9 mouse cellular contexts compared by ENCODE assay signal in genomic region chr15:101210228-101210627, GRCm38 (mm10). TPM values are rescaled to one million over a fixed set of nuclear protein-coding genes. Genes with fewer than 3 reads are reported as not detected.
DNase-seq lines count a peak whose midpoint lies in the region; ATAC-seq and TF ChIP-seq lines count a peak whose summit lies in the region.
"Had no signal": no experiment of that assay in that cellular context is flagged by ENCODE, and none has a peak within 500 bp of the region (broad histone marks: within the 10 kb centered on the region; RNA-seq: fewer than 3 reads in every experiment).

No protein-coding gene starts in this region.

- DNase-seq in left cerebral cortex, adult 2 months (ENCODE audit: extremely low spot score in 1 of 2, low spot score in 2 of 2): peak; percentile 58
- DNase-seq in left cerebral cortex, adult 11 months (ENCODE audit: low spot score): no peak
- DNase-seq in limb, embryonic 11.5 days (ENCODE audit: low spot score): peak; percentile 78
- DNase-seq in frontal cortex, postnatal 10 days (ENCODE audit: low spot score in 2 of 2): no peak

- no peak overlapping the region for H3K4me3 ChIP-seq in left cerebral cortex, adult 2 months
- no peak overlapping the region for H3K4me3 ChIP-seq in E14TG2a.4 (replicated peaks; ENCODE audit: low read length)
- no peak overlapping the region for H3K4me3 ChIP-seq in bone marrow, adult 2 months (replicated peaks; ENCODE audit: control insufficient read depth, low read depth, low read length)
- H3K4me3 ChIP-seq in limb, embryonic 11.5 days (ENCODE audit: low read depth, low read length): no peak overlapping the region
- H3K4me3 ChIP-seq: megakaryocyte, embryonic 14.5 days had no signal

- H3K36me3 ChIP-seq in E14TG2a.4 (ENCODE audit: insufficient read depth, low read length): peaks cover 86% of the 10 kb centered on the region
- H3K36me3 ChIP-seq in limb, embryonic 11.5 days (ENCODE audit: control insufficient read depth, insufficient read depth, low read length): peaks cover 4% of the 10 kb centered on the region; the same call in 1 of the 2 replicates

- H3K4me1 ChIP-seq in E14TG2a.4 (replicated peaks; ENCODE audit: low read depth, low read length): peaks cover 28% of the 10 kb centered on the region
- H3K4me1 ChIP-seq in bone marrow, adult 2 months (ENCODE audit: control insufficient read depth, insufficient read depth, low read length): no peaks in the 10 kb centered on the region
- H3K4me1 ChIP-seq in limb, embryonic 11.5 days (ENCODE audit: control insufficient read depth, insufficient read depth, low read length): no peaks in the 10 kb centered on the region

- no peaks in the 10 kb centered on the region for H3K9me3 ChIP-seq in E14TG2a.4 (ENCODE audit: low read length)
- H3K9me3 ChIP-seq in limb, embryonic 11.5 days (ENCODE audit: control insufficient read depth, low read length): no peaks in the 10 kb centered on the region
- H3K9me3 ChIP-seq: megakaryocyte, embryonic 14.5 days had no signal

- 65% methylated on average over 6 of the region's 6 CpGs for WGBS in bone marrow, adult 2 months
- WGBS in limb, embryonic 11.5 days: 69% methylated on average over 6 of the region's 6 CpGs

- 0 out of 2 replicates have a peak, but pooled peaks have one; percentile 56 for ATAC-seq in erythroid progenitor cell, adult 5-6 weeks (replicated peaks; ENCODE audit: low FRiP score, poor library complexity, severe bottlenecking)
- peak; percentile 68; the same call in 1 of the 2 replicates for ATAC-seq in limb, embryonic 11.5 days (ENCODE audit: insufficient number of reproducible peaks, low FRiP score, low TSS enrichment, low read depth)
- ATAC-seq in neutrophil, adult 5-6 weeks (ENCODE audit: extremely low read depth, insufficient number of reproducible peaks, low FRiP score, poor library complexity, severe bottlenecking): peak; percentile 39; the same call in 1 of the 2 replicates

- TF ChIP-seq POLR2A in bone marrow, adult 2 months (IDR thresholded peaks at IDR 0.05; ENCODE audit: borderline replicate concordance, control insufficient read depth, low read depth, low read length): no peak

- H3K27ac ChIP-seq in left cerebral cortex, adult 2 months: no peak overlapping the region
- H3K27ac ChIP-seq in bone marrow, adult 2 months (ENCODE audit: control insufficient read depth, insufficient read depth, low read depth, low read length, poor library complexity): no peak overlapping the region
- no peak overlapping the region for H3K27ac ChIP-seq in limb, embryonic 11.5 days (replicated peaks; ENCODE audit: low read depth, low read length)

- no peaks in the 10 kb centered on the region for H3K27me3 ChIP-seq in E14TG2a.4 (ENCODE audit: insufficient read depth, low read length)
- no peaks in the 10 kb centered on the region for H3K27me3 ChIP-seq in limb, embryonic 11.5 days (ENCODE audit: control insufficient read depth, insufficient read depth, low read length)
- H3K27me3 ChIP-seq: megakaryocyte, embryonic 14.5 days had no signal

- no peak overlapping the region for H3K4me2 ChIP-seq in limb, embryonic 11.5 days (ENCODE audit: low read depth, severe bottlenecking)

- TF ChIP-seq CTCF in left cerebral cortex, adult 2 months (IDR thresholded peaks at IDR 0.05): peak; percentile 78
- TF ChIP-seq CTCF in E14TG2a.4 (conservative IDR thresholded peaks at IDR 0.05; ENCODE audit: low read length): peak; percentile 82
- TF ChIP-seq CTCF in bone marrow, adult 2 months (IDR thresholded peaks at IDR 0.05; ENCODE audit: control insufficient read depth, insufficient read depth, low read length): peak; percentile 61

- intact Hi-C loops in left cerebral cortex, adult 2 months (cut with DNase I): no loop called here

- no peak overlapping the region for H3K9ac ChIP-seq in limb, embryonic 11.5 days (ENCODE audit: low read length)

RNA-seq across cellular contexts. Expression of gene Grasp, which starts 13.8 kb away (rescaled TPM):
- 100 to 1,000 TPM in 1 of 2 experiments, 10 to 100 TPM in 1; 89.7 to 107 TPM for total RNA-seq in left cerebral cortex, adult 2 months (2021)
- 2.5 and 2.6 TPM in 2 replicates for polyA plus RNA-seq in bone marrow, adult 2 months (2011; ENCODE audit: insufficient read depth, insufficient read length, low replicate concordance, missing spikeins)
- total RNA-seq in erythroid progenitor cell, adult 5-6 weeks (2015; ENCODE audit: low replicate concordance): not detected in 2 replicates
- total RNA-seq in erythroid progenitor cell, adult 5-6 weeks (2017; ENCODE audit: low replicate concordance): not detected in 2 replicates
- 6.7 and 7.7 TPM in 2 replicates for polyA plus RNA-seq in limb, embryonic 11.5 days (2014; fragmentation: Nextera tagmentation; extraction: Ambion mirVana)
- 0.81 and 0.98 TPM in 2 replicates for total RNA-seq in neutrophil, adult 5-6 weeks (2017)

RNA-seq across cellular contexts. Expression of gene Acvr1b, which starts 36.4 kb away (rescaled TPM):
- 100 to 1,000 TPM; 102 to 114 TPM for total RNA-seq in left cerebral cortex, adult 2 months (2021)
- polyA plus RNA-seq in bone marrow, adult 2 months (2011; ENCODE audit: insufficient read depth, insufficient read length, low replicate concordance, missing spikeins): 3.6 and 6.4 TPM in 2 replicates
- total RNA-seq in erythroid progenitor cell, adult 5-6 weeks (2015; ENCODE audit: low replicate concordance): 0.84 and 1.8 TPM in 2 replicates
- total RNA-seq in erythroid progenitor cell, adult 5-6 weeks (2017; ENCODE audit: low replicate concordance): 1.2 and 1.4 TPM in 2 replicates
- 8.0 and 9.4 TPM in 2 replicates for polyA plus RNA-seq in limb, embryonic 11.5 days (2014; fragmentation: Nextera tagmentation; extraction: Ambion mirVana)
- 22.0 and 23.1 TPM in 2 replicates for total RNA-seq in neutrophil, adult 5-6 weeks (2017)

RNA-seq across cellular contexts. Expression of gene Nr4a1, which starts 43.8 kb away (rescaled TPM):
- 100 to 1,000 TPM; 155 to 210 TPM for total RNA-seq in left cerebral cortex, adult 2 months (2021)
- 9.1 and 10.0 TPM in 2 replicates for polyA plus RNA-seq in bone marrow, adult 2 months (2011; ENCODE audit: insufficient read depth, insufficient read length, low replicate concordance, missing spikeins)
- total RNA-seq in erythroid progenitor cell, adult 5-6 weeks (2015; ENCODE audit: low replicate concordance): 2.9 and 5.0 TPM in 2 replicates
- 1.0 and 9.4 TPM in 2 replicates for total RNA-seq in erythroid progenitor cell, adult 5-6 weeks (2017; ENCODE audit: low replicate concordance)
- polyA plus RNA-seq in limb, embryonic 11.5 days (2014; fragmentation: Nextera tagmentation; extraction: Ambion mirVana): 3.5 and 4.0 TPM in 2 replicates
- 185 and 187 TPM in 2 replicates for total RNA-seq in neutrophil, adult 5-6 weeks (2017)

Comparison
In these comparisons a context has a peak if more than half of its experiments do, and no peak if none do; other contexts are left out.
1. DNase-seq: peak in left cerebral cortex, adult 2 months (2 of 2) and limb, embryonic 11.5 days (single experiment); none in left cerebral cortex, adult 11 months (single experiment) and frontal cortex, postnatal 10 days (0 of 2).
2. RNA of gene Grasp, which starts 13.8 kb away (total RNA-seq): 89.7 to 107 TPM in left cerebral cortex, adult 2 months; 0.81 to 0.98 TPM in neutrophil, adult 5-6 weeks and not detected in erythroid progenitor cell, adult 5-6 weeks; every median in the first group is over 10 times any median in the second.
3. RNA of gene Nr4a1, which starts 43.8 kb away (total RNA-seq): 155 to 210 TPM in left cerebral cortex, adult 2 months and 185 to 187 TPM in neutrophil, adult 5-6 weeks; 1.0 to 9.4 TPM in erythroid progenitor cell, adult 5-6 weeks; every median in the first group is over 10 times any median in the second.
4. Peak in every context shown above with its lines, with median percentiles within 50 percentile points of each other: CTCF ChIP-seq and ATAC-seq.